Mouse (Mus musculus) hindbrain, embryonic 16.5 days (tissue): ENCODE measurements around the gene Pfn2. TPM values are rescaled to one million over a fixed set of nuclear protein-coding genes. Genes with fewer than 3 reads are reported as not detected.

Source experiments
- ATAC-seq: fragments of 200-750 bp; cut with Nextera tagmentation; 2 replicates; pipeline ENCODE4 v1.8.0; 2017; ENCODE audit warnings: moderate TSS enrichment, moderate library complexity
- H3K27ac ChIP-seq: fragments of 300-500 bp; sonication (generic); 2 replicates; pipeline ENCODE4 v1.5.1; 2014; ENCODE audit warnings: low read depth, mild to moderate bottlenecking, control low read depth, low read length, moderate library complexity
- H3K27me3 ChIP-seq: fragments of 300-500 bp; sonication (generic); replicated peaks from 2 replicates; pipeline ENCODE4 v1.6.1; 2014; ENCODE audit warnings: low read length; ENCODE audit not compliant: control insufficient read depth, insufficient read depth
- H3K36me3 ChIP-seq: fragments of 300-500 bp; sonication (generic); 2 replicates; pipeline ENCODE4 v1.6.1; 2014; ENCODE audit warnings: mild to moderate bottlenecking, low read length, moderate library complexity, mixed read lengths; ENCODE audit not compliant: control insufficient read depth, insufficient read depth
- H3K4me1 ChIP-seq: fragments of 300-500 bp; sonication (generic); 2 replicates; pipeline ENCODE4 v1.6.1; 2014; ENCODE audit warnings: low read depth, low read length; ENCODE audit not compliant: control insufficient read depth, insufficient read depth
- H3K4me2 ChIP-seq: fragments of 300-500 bp; sonication (generic); 2 replicates; pipeline ENCODE4 v1.6.1; 2014; ENCODE audit warnings: mild to moderate bottlenecking, low read length, control low read depth, moderate library complexity
- H3K4me3 ChIP-seq: fragments of 300-500 bp; sonication (generic); 2 replicates; pipeline ENCODE4 v1.5.1; 2014; ENCODE audit warnings: mild to moderate bottlenecking, low read length, control low read depth, moderate library complexity
- H3K9ac ChIP-seq: fragments of 300-500 bp; sonication (generic); 2 replicates; pipeline ENCODE4 v1.6.1; 2014; ENCODE audit warnings: low read depth, mild to moderate bottlenecking, control low read depth, low read length, moderate library complexity
- H3K9me3 ChIP-seq: fragments of 300-500 bp; sonication (generic); 2 replicates; pipeline ENCODE4 v1.6.1; 2014; ENCODE audit warnings: mild to moderate bottlenecking, low read length, moderate library complexity; ENCODE audit not compliant: control insufficient read depth
- WGBS: fragments of 180-500 bp; shearing (Covaris S2); extraction: QIAGEN DNeasy Blood & Tissue Kit; methylation state at CpG from one replicate; pipeline ENCODE4 v1.1.7; 2014; 5-methylcytosine and 5-hydroxymethylcytosine counted together
- polyA plus RNA-seq: library from polyadenylated mRNA; unstranded; fragments of >200 nt; fragmentation: Nextera tagmentation; extraction: Ambion mirVana; gene quantifications from 2 replicates; pipeline ENCODE4 v1.2.1, GENCODE M21; 2015

Pfn2 gene
- polyA plus RNA-seq: 678 and 722 TPM in 2 replicates

GRCm38 (mm10) chr3:57847760-57848185, at the start of gene Pfn2:
Gene Pfn2, minus strand, starts transcription at chr3:57848079.
- ATAC-seq: peak; percentile 87
- peaks cover 18% of the 10 kb centered on the region for H3K4me1 ChIP-seq
- peak within 1 kb of the TSS; percentile 87 for H3K4me2 ChIP-seq
- 0% methylated on average over 34 of the region's 52 CpGs for WGBS
- peaks cover 10% of the 10 kb centered on the region for H3K36me3 ChIP-seq
- no peaks in the 10 kb centered on the region for H3K27me3 ChIP-seq
- H3K9me3 ChIP-seq: no peaks in the 10 kb centered on the region
- peak within 1 kb of the TSS; percentile 92 for H3K4me3 ChIP-seq
- peak within 1 kb of the TSS; percentile 100 for H3K9ac ChIP-seq
- peak within 1 kb of the TSS; percentile 100 for H3K27ac ChIP-seq

GRCm38 (mm10) chr3:57882945-57883344, 35.1 kb upstream of the Pfn2 start:
- no peak for ATAC-seq
- H3K9me3 ChIP-seq: no peaks in the 10 kb centered on the region
- H3K4me3 ChIP-seq: no peak overlapping the region
- WGBS: 74% methylated on average over 3 of the region's 3 CpGs
- H3K4me2 ChIP-seq: no peak overlapping the region
- H3K27ac ChIP-seq: no peak overlapping the region
- H3K36me3 ChIP-seq: no peaks in the 10 kb centered on the region
- H3K9ac ChIP-seq: no peak overlapping the region
- no peaks in the 10 kb centered on the region for H3K4me1 ChIP-seq
- no peaks in the 10 kb centered on the region for H3K27me3 ChIP-seq

GRCm38 (mm10) chr3:57846912-57847759, 743 bp downstream of the Pfn2 start:
- WGBS: under 1% methylated on average over 66 of the region's 104 CpGs

GRCm38 (mm10) chr3:57846662-57846911, 1.3 kb downstream of the Pfn2 start:
- H3K9ac ChIP-seq: peak overlapping the region; percentile 100
- peaks cover 18% of the 10 kb centered on the region for H3K4me1 ChIP-seq
- H3K4me2 ChIP-seq: peak overlapping the region; percentile 87
- H3K36me3 ChIP-seq: peaks cover 15% of the 10 kb centered on the region
- no peaks in the 10 kb centered on the region for H3K27me3 ChIP-seq
- peak overlapping the region; percentile 92 for H3K4me3 ChIP-seq
- under 1% methylated on average over 9 of the region's 9 CpGs for WGBS
- peak overlapping the region; percentile 100 for H3K27ac ChIP-seq
- no peaks in the 10 kb centered on the region for H3K9me3 ChIP-seq
- no peak for ATAC-seq

More at GRCm38 (mm10) chr3:57846912-57847759, 743 bp downstream of the Pfn2 start:
- peak; percentile 88 for ATAC-seq
- Histone ChIP-seq H3K27ac (peak overlapping the region; percentile 100), H3K4me2 (peak overlapping the region; percentile 87), H3K9ac (peak overlapping the region; percentile 100), H3K27me3 (no peaks in the 10 kb centered on the region), H3K36me3 (peaks cover 15% of the 10 kb centered on the region), H3K9me3 (no peaks in the 10 kb centered on the region), H3K4me1 (peaks cover 18% of the 10 kb centered on the region), H3K4me3 (peak overlapping the region; percentile 92)

- Histone ChIP-seq H3K27ac (peak overlapping the region; percentile 100), H3K9ac (peak overlapping the region; percentile 100), H3K4me1 (peaks cover 18% of the 10 kb centered on the region), H3K36me3 (peaks cover 15% of the 10 kb centered on the region), H3K27me3 (no peaks in the 10 kb centered on the region), H3K9me3 (no peaks in the 10 kb centered on the region), H3K4me2 (peak overlapping the region; percentile 87), H3K4me3 (peak overlapping the region; percentile 92)
- ATAC-seq: no peak
- WGBS: 5% methylated on average over 11 of the region's 11 CpGs
Observed at GRCm38 (mm10) chr3:57845786-57846661, 1.9 kb downstream of the Pfn2 start.

- no peaks in the 10 kb centered on the region for H3K27me3 ChIP-seq
- H3K27ac ChIP-seq: no peak overlapping the region
- H3K4me1 ChIP-seq: peaks cover 18% of the 10 kb centered on the region
- ATAC-seq: no peak
- H3K4me3 ChIP-seq: no peak overlapping the region
- no peak overlapping the region for H3K9ac ChIP-seq
- no peak overlapping the region for H3K4me2 ChIP-seq
- no peaks in the 10 kb centered on the region for H3K9me3 ChIP-seq
- H3K36me3 ChIP-seq: peaks cover 18% of the 10 kb centered on the region
Observed at GRCm38 (mm10) chr3:57843775-57844174, 4.1 kb downstream of the Pfn2 start.

- H3K9ac ChIP-seq: no peak overlapping the region
- peaks cover 12% of the 10 kb centered on the region for H3K36me3 ChIP-seq
- H3K4me3 ChIP-seq: no peak overlapping the region
- H3K27ac ChIP-seq: no peak overlapping the region
- H3K4me1 ChIP-seq: no peaks in the 10 kb centered on the region
- no peak for ATAC-seq
- H3K9me3 ChIP-seq: no peaks in the 10 kb centered on the region
- no peaks in the 10 kb centered on the region for H3K27me3 ChIP-seq
- WGBS: 86% methylated on average over 4 of the region's 4 CpGs
- H3K4me2 ChIP-seq: no peak overlapping the region
Observed at GRCm38 (mm10) chr3:57836911-57837310, 11.0 kb downstream of the Pfn2 start.

- WGBS: 91% methylated on average over 11 of the region's 11 CpGs
- no peaks in the 10 kb centered on the region for H3K4me1 ChIP-seq
- no peak overlapping the region for H3K4me2 ChIP-seq
- ATAC-seq: no peak
- no peak overlapping the region for H3K9ac ChIP-seq
- H3K4me3 ChIP-seq: no peak overlapping the region
- H3K27me3 ChIP-seq: no peaks in the 10 kb centered on the region
- H3K27ac ChIP-seq: no peak overlapping the region
- no peaks in the 10 kb centered on the region for H3K9me3 ChIP-seq
- peaks cover 11% of the 10 kb centered on the region for H3K36me3 ChIP-seq
Observed at GRCm38 (mm10) chr3:57833585-57833984, 14.3 kb downstream of the Pfn2 start.

- no peak for ATAC-seq
- no peak overlapping the region for H3K27ac ChIP-seq
- 89% methylated on average over 3 of the region's 3 CpGs for WGBS
- no peaks in the 10 kb centered on the region for H3K4me1 ChIP-seq
- no peak overlapping the region for H3K4me2 ChIP-seq
- H3K36me3 ChIP-seq: peaks cover 5% of the 10 kb centered on the region
- H3K9me3 ChIP-seq: no peaks in the 10 kb centered on the region
- H3K4me3 ChIP-seq: no peak overlapping the region
- no peaks in the 10 kb centered on the region for H3K27me3 ChIP-seq
- H3K9ac ChIP-seq: no peak overlapping the region
Observed at GRCm38 (mm10) chr3:57825866-57826265, 22.0 kb downstream of the Pfn2 start.
